Mouse (Mus musculus) testis, postnatal 10 days (tissue): ENCODE data around the gene Fam71e2.
A peak's percentile ranks its signal among the peaks of the same experiment; 100 is the strongest.

Experiments
- DNase-seq: peaks from one replicate; pipeline ENCODE4 v3.0.0; 2021; ENCODE audit warnings: low spot score

Fam71e2 gene

GRCm38 (mm10) chr7:4739041-4739543 is 32.0 kb downstream of the Fam71e2 start:
- no peak for DNase-seq

- DNase-seq: no peak
Observed at GRCm38 (mm10) chr7:4732968-4733392, 38.1 kb downstream of the Fam71e2 start.

- DNase-seq: no peak
Observed at GRCm38 (mm10) chr7:4731090-4731489, 40.0 kb downstream of the Fam71e2 start.

DNA sequence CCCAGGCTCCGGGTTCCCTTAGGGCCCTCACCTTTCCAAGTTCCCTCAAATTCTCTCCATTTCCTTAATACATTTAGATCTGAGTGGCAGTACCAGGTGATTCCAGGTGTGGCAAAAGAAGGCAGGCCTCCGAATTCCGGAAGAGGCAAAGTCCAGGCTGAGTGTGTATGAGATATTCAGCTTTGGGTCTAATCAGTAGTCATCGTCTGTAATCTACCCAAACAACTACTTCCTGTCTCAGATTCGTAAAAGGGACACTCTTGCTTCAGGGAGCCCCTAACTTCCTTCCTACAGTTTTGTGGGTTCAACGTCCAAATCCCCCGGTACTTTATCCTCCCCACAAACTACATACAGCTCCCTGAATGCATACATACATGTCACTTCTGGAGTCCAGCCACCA is 45.9 kb downstream of the Fam71e2 start, which contains the start of gene Tmem150b:
TSS of gene Tmem150b (minus strand) at position 81 of the 400 bp plus-strand sequence.
- no peak for DNase-seq

DNA sequence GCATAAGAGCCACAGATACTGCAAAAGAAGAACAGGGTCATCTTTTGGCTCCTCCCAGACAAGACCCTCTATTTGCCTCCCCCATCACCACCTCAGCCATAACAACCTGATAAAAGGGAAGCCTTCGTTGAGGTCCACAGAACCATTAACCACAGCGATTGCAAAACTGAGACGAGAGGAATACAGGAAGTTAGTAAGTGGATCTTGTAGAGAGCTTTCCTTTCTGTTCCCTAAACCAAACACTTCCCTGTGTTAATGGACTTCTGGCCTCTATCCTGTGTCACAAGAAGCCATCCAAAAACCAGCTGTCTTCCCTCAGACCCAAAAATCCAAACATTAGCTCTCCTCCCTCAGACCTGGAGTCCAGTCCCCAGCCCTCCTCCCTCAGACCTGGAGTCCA is 46.7 kb downstream of the Fam71e2 start:
- no peak for DNase-seq

- peak; percentile 52 for DNase-seq
Observed at GRCm38 (mm10) chr7:4723508-4723907, 47.6 kb downstream of the Fam71e2 start.

GRCm38 (mm10) chr7:4719276-4719675 is 51.8 kb downstream of the Fam71e2 start:
- DNase-seq: no peak

DNA sequence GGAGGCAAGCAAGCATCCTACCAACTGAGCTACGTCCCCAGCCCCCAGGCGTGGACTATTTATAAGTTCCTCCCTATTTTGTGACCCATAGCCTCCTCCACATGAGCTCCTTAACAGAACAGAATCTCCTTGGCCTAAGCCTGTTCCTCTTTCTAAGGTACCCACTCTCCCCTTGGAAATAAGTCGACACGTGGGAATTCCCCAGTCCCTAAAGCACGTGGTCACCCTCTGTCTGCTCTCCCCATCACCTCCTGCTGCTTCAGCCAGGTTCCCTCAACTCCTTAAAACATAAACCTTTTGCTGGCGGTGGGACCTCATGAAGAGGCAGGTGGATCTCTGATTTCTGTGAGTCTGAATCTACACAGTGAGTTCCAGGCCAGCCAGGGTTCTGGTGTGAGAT is 54.1 kb downstream of the Fam71e2 start:
- no peak for DNase-seq

DNA sequence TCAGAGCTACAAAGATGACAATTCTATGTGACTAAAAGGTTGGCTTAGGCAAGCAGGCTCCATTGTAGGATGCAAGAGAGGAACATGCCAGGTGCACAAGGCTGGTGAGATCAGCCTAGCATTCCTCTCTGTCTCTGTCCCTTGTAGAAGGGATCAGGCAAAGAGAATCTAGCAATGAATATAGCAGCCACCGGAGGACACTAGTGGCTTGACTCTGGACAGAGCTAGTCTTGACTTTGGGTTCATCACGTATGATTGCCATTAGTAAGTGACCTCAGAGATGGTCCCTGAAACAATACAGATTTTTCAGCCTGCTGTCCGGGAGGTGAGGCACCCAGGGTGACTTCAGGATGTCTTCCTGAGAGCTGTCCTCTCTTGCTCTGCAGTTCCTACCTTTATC is 58.5 kb downstream of the Fam71e2 start:
- DNase-seq: no peak

- DNase-seq: peak; percentile 79
Observed at GRCm38 (mm10) chr7:4705098-4705497, 66.0 kb downstream of the Fam71e2 start.
